Mouse (Mus musculus): Measurements from ENCODE around the gene 3110082J24Rik. TPM values are rescaled to one million over a fixed set of nuclear protein-coding genes. Genes with fewer than 3 reads are reported as not detected.

Gene 3110082J24Rik
- polyA plus RNA-seq, 1 experiment from 2014 or later: not detected

DNA sequence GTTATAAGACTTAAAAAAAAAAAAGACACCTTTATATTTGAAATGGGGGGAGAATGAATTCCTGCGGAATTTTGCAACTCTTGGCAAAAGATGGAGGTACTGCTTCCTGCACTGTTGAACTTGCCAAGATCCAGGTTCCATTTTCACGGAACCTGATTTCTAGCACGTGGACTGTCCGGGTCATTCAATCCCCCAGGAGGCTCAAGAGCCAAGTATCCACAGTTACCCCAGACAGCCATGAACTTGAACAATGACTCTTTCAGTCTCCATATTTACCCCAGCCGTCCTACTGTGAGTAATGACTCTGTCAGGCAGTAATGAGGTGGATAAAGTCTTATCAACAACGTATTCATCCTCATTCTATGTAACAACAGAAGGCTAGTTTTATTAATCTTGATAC is 40.6 kb upstream of the 3110082J24Rik start:
- H3K4me1 ChIP-seq (ENCODE audit: control insufficient read depth, insufficient read depth, low read length): peaks cover 10% of the 10 kb centered on the region; the same call in 1 of the 2 replicates
- no peaks in the 10 kb centered on the region for H3K27me3 ChIP-seq (ENCODE audit: control insufficient read depth, insufficient read depth, low read length)
- no peak overlapping the region for H3K9ac ChIP-seq (ENCODE audit: low read length)
- WGBS: 87% methylated on average over 6 of the region's 6 CpGs
- no peaks in the 10 kb centered on the region for H3K9me3 ChIP-seq (replicated peaks; ENCODE audit: control insufficient read depth, low read length)
- no peak overlapping the region for H3K4me2 ChIP-seq (ENCODE audit: low read depth, low read length)
- no peak for ATAC-seq (replicated peaks; ENCODE audit: extremely low read depth, insufficient read depth, low FRiP score)
- peaks cover 38% of the 10 kb centered on the region for H3K36me3 ChIP-seq (ENCODE audit: control insufficient read depth, insufficient read depth)
- no peak overlapping the region for H3K27ac ChIP-seq (ENCODE audit: low read length)
- no peak overlapping the region for H3K4me3 ChIP-seq (ENCODE audit: low read length)

DNA sequence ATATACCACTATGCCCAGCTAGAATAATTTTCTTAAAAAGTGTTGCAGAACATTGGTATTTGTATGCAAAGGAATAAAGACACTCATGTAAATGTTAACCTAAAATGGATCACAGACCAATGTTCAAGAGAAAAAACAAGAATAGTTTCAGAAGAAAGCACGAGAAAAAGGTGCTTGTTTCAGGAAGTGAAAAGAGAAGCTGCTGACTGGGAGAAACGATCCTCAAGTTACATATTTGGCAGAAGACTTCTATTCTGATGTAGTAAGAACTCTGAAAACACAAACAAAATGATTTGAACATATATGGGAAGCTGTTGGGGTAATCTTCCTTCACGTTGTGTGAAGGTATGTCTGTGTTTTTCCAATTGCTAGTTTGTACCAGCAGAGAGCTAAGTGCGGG is 32.3 kb upstream of the 3110082J24Rik start:
- no peak overlapping the region for H3K4me2 ChIP-seq (ENCODE audit: low read depth, low read length)
- H3K4me1 ChIP-seq (ENCODE audit: control insufficient read depth, insufficient read depth, low read length): no peaks in the 10 kb centered on the region
- no peak overlapping the region for H3K4me3 ChIP-seq (ENCODE audit: low read length)
- no peak overlapping the region for H3K27ac ChIP-seq (ENCODE audit: low read length)
- H3K9ac ChIP-seq (ENCODE audit: low read length): no peak overlapping the region
- no peak for ATAC-seq (replicated peaks; ENCODE audit: extremely low read depth, insufficient read depth, low FRiP score)
- H3K36me3 ChIP-seq (ENCODE audit: control insufficient read depth, insufficient read depth): peaks cover 63% of the 10 kb centered on the region
- H3K27me3 ChIP-seq (ENCODE audit: control insufficient read depth, insufficient read depth, low read length): no peaks in the 10 kb centered on the region
- 92% methylated on average over 4 of the region's 4 CpGs for WGBS
- H3K9me3 ChIP-seq (replicated peaks; ENCODE audit: control insufficient read depth, low read length): no peaks in the 10 kb centered on the region

DNA sequence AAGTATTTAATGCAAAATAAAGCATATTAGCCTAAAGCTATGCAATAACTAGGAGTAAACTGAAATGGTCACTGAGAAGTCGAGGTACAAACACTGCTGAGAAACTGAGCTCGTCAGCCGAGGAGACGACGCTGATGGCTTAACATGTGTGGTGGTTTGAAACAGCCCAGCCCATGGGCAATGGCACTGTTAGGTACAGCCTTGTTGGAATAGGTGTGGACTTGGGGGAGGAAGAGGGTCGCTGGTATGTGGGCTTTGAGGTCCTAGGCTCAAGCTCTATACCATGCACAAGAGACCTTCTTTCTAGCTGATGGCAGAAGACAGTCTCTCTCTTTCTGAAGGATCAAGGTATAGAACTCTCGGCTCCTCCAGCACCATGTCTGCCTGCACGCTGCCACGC is 31.4 kb upstream of the 3110082J24Rik start:
- WGBS: 88% methylated on average over 9 of the region's 9 CpGs
- no peaks in the 10 kb centered on the region for H3K4me1 ChIP-seq (ENCODE audit: control insufficient read depth, insufficient read depth, low read length)
- no peak overlapping the region for H3K4me3 ChIP-seq (ENCODE audit: low read length)
- no peak overlapping the region for H3K27ac ChIP-seq (ENCODE audit: low read length)
- H3K27me3 ChIP-seq (ENCODE audit: control insufficient read depth, insufficient read depth, low read length): no peaks in the 10 kb centered on the region
- H3K4me2 ChIP-seq (ENCODE audit: low read depth, low read length): no peak overlapping the region
- H3K36me3 ChIP-seq (ENCODE audit: control insufficient read depth, insufficient read depth): peaks cover 63% of the 10 kb centered on the region
- no peak overlapping the region for H3K9ac ChIP-seq (ENCODE audit: low read length)
- ATAC-seq (replicated peaks; ENCODE audit: extremely low read depth, insufficient read depth, low FRiP score): no peak
- no peaks in the 10 kb centered on the region for H3K9me3 ChIP-seq (replicated peaks; ENCODE audit: control insufficient read depth, low read length)

DNA sequence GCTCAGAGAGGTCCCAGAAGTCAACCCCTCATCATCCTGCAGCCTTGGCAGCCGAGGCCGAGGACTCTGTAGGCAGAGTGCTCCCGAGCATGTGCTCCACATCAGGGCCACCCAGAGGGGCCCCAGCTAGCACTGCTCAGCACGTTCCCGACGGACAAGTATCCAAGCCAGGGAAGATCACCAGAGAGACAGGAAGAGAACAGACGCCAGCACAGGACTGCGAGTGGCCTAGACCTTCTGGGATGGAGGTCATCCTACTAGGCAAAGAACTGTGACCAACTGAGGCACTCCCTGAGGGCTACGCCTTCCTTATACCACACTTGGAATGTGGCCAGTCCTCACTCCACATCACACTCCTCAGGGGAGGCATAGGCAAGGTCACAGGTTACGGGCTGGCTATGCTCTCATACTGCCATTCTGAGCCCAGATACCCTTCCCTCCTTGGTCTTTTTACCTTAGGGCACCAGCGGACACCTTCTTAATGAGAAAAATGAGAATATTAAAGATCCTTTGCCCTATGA is 29.9 kb upstream of the 3110082J24Rik start:
- Histone ChIP-seq H3K4me3 (ENCODE audit: low read length) (no peak overlapping the region), H3K9me3 (replicated peaks; ENCODE audit: control insufficient read depth, low read length) (no peaks in the 10 kb centered on the region), H3K4me1 (ENCODE audit: control insufficient read depth, insufficient read depth, low read length) (no peaks in the 10 kb centered on the region), H3K27ac (ENCODE audit: low read length) (no peak overlapping the region), H3K27me3 (ENCODE audit: control insufficient read depth, insufficient read depth, low read length) (no peaks in the 10 kb centered on the region), H3K4me2 (ENCODE audit: low read depth, low read length) (no peak overlapping the region), H3K36me3 (ENCODE audit: control insufficient read depth, insufficient read depth) (peaks cover 62% of the 10 kb centered on the region), H3K9ac (ENCODE audit: low read length) (no peak overlapping the region)
- ATAC-seq (replicated peaks; ENCODE audit: extremely low read depth, insufficient read depth, low FRiP score): no peak
- WGBS: 85% methylated on average over 11 of the region's 11 CpGs

DNA sequence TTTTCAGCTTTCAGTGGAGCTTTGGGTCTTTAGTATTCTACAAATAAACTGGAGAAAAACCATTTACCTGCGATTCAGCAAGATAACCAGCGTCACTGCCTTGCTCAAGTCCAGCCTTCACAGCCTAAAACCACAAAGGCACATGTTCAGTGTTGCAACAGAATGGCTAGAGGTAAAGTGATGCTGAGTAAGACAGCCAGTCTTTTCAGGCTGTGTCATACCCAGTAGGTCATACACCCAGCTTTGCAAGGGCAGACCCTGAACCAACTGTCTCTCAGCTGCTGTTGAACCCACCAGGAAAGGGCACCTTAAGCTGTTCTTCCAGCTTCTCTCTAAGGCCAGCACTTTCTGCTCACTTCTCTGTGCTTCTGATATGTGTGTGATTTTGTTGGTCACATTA is 26.3 kb upstream of the 3110082J24Rik start:
- Histone ChIP-seq H3K36me3 (ENCODE audit: control insufficient read depth, insufficient read depth) (peaks cover 65% of the 10 kb centered on the region), H3K4me2 (ENCODE audit: low read depth, low read length) (no peak overlapping the region), H3K4me1 (ENCODE audit: control insufficient read depth, insufficient read depth, low read length) (no peaks in the 10 kb centered on the region), H3K27me3 (ENCODE audit: control insufficient read depth, insufficient read depth, low read length) (no peaks in the 10 kb centered on the region), H3K9ac (ENCODE audit: low read length) (no peak overlapping the region), H3K9me3 (replicated peaks; ENCODE audit: control insufficient read depth, low read length) (no peaks in the 10 kb centered on the region), H3K27ac (ENCODE audit: low read length) (no peak overlapping the region), H3K4me3 (ENCODE audit: low read length) (no peak overlapping the region)
- 95% methylated on average over 2 of the region's 2 CpGs for WGBS
- no peak for ATAC-seq (replicated peaks; ENCODE audit: extremely low read depth, insufficient read depth, low FRiP score)

DNA sequence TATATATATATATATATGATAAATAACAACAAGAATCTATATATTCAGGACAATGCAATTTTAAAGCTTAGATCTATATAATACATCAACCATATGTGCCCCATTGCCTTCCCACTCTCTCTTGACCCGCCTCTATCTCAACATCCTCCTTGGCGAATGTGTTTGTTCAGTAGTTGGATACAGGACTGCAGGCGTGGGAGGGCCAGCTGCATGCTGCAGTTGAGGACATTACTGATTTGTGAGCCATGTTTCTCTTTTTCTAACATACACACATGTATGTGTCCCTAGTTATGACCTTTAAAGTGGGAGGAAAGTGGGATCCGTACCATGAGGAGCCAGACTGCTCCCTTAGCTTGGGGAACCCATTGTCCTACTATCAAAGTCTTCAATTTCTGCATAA is 25.4 kb upstream of the 3110082J24Rik start:
- H3K4me2 ChIP-seq (ENCODE audit: low read depth, low read length): no peak overlapping the region
- H3K4me1 ChIP-seq (ENCODE audit: control insufficient read depth, insufficient read depth, low read length): no peaks in the 10 kb centered on the region
- H3K36me3 ChIP-seq (ENCODE audit: control insufficient read depth, insufficient read depth): peaks cover 69% of the 10 kb centered on the region
- H3K9ac ChIP-seq (ENCODE audit: low read length): no peak overlapping the region
- no peak overlapping the region for H3K27ac ChIP-seq (ENCODE audit: low read length)
- WGBS: 91% methylated on average over 4 of the region's 4 CpGs
- H3K27me3 ChIP-seq (ENCODE audit: control insufficient read depth, insufficient read depth, low read length): no peaks in the 10 kb centered on the region
- H3K9me3 ChIP-seq (replicated peaks; ENCODE audit: control insufficient read depth, low read length): no peaks in the 10 kb centered on the region
- H3K4me3 ChIP-seq (ENCODE audit: low read length): no peak overlapping the region
- no peak for ATAC-seq (replicated peaks; ENCODE audit: extremely low read depth, insufficient read depth, low FRiP score)

DNA sequence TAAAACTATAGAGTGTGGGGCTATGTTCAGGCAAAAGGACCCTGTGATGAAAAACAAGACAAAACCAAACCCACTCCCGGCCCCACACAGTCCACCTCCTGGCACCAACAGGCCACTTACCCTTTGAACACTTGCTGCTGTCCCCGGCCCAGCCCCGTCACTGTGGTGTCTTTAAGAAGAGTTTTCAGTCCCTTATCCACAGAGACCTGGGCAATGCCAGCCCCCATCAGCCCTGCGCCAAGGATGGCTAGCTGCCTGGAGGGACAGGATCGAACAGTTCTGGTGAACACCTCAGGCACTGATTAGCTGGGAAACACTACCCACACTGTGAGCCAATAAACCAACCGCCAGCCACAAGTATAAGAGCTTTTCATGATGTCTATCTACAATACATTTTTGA is 22.8 kb upstream of the 3110082J24Rik start:
- WGBS: 93% methylated on average over 6 of the region's 6 CpGs
- H3K9me3 ChIP-seq (replicated peaks; ENCODE audit: control insufficient read depth, low read length): no peaks in the 10 kb centered on the region
- no peak for ATAC-seq (replicated peaks; ENCODE audit: extremely low read depth, insufficient read depth, low FRiP score)
- no peak overlapping the region for H3K4me3 ChIP-seq (ENCODE audit: low read length)
- no peak overlapping the region for H3K27ac ChIP-seq (ENCODE audit: low read length)
- no peaks in the 10 kb centered on the region for H3K27me3 ChIP-seq (ENCODE audit: control insufficient read depth, insufficient read depth, low read length)
- H3K4me1 ChIP-seq (ENCODE audit: control insufficient read depth, insufficient read depth, low read length): no peaks in the 10 kb centered on the region
- no peak overlapping the region for H3K4me2 ChIP-seq (ENCODE audit: low read depth, low read length)
- H3K36me3 ChIP-seq (ENCODE audit: control insufficient read depth, insufficient read depth): peaks cover 76% of the 10 kb centered on the region
- no peak overlapping the region for H3K9ac ChIP-seq (ENCODE audit: low read length)

DNA sequence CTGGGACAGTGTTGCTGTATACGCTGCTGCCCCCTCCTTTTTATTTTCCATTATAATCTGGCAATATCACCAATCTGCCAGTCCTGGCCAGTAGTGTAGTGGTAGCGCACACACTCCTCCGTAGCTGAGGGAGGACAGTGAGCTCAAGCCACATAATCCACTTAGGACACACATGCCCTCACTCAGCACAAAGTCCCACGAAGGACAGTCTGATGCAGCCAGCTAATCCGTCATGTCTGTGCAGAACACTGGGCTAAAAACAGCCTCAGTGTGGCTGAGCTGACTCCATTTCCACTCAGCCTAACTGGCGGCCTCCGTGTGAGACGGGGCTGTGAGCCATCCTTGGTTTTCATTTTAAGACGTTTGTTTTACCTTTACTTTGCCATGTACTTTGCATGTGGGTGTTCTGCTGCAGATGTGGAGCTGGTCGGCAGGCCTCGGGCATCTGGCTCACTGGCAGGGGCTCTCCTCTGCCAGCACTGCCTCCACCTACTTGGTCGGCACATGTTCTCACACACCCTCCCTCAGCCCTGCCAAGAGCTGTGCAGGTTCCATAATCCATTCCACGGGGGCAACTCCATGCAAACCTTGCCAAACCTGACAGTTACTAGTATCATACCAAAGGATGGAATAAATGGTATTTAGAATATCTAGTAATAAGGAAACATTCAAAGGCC is 22.2 kb upstream of the 3110082J24Rik start:
- H3K9me3 ChIP-seq (replicated peaks; ENCODE audit: control insufficient read depth, low read length): no peaks in the 10 kb centered on the region
- ATAC-seq (replicated peaks; ENCODE audit: extremely low read depth, insufficient read depth, low FRiP score): no peak
- H3K4me3 ChIP-seq (ENCODE audit: low read length): no peak overlapping the region
- H3K36me3 ChIP-seq (ENCODE audit: control insufficient read depth, insufficient read depth): peaks cover 76% of the 10 kb centered on the region
- no peak overlapping the region for H3K9ac ChIP-seq (ENCODE audit: low read length)
- H3K27me3 ChIP-seq (ENCODE audit: control insufficient read depth, insufficient read depth, low read length): no peaks in the 10 kb centered on the region
- H3K27ac ChIP-seq (ENCODE audit: low read length): no peak overlapping the region
- H3K4me1 ChIP-seq (ENCODE audit: control insufficient read depth, insufficient read depth, low read length): no peaks in the 10 kb centered on the region
- WGBS: 89% methylated on average over 13 of the region's 13 CpGs
- no peak overlapping the region for H3K4me2 ChIP-seq (ENCODE audit: low read depth, low read length)

DNA sequence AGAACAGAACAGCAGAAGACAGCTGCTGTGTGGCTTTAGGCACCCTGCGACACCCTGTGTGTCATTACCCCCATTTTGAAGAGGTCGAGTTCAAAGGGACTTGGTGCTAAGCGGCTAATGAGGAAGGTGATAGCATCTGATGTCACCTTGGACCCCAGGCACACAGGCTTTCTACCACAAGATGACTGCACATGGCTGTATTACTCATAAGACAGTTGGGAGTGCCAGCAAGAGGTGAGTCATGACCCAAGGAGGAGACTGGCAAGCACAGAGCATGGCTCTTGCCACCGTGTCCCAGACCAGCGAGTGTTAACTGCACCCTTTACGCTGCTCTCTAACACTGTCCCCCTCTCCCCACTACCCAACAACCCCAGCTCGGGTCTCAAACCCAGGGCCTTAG is 20.9 kb upstream of the 3110082J24Rik start:
- Histone ChIP-seq H3K36me3 (ENCODE audit: control insufficient read depth, insufficient read depth) (peaks cover 78% of the 10 kb centered on the region), H3K4me3 (ENCODE audit: low read length) (no peak overlapping the region), H3K4me2 (ENCODE audit: low read depth, low read length) (no peak overlapping the region), H3K9me3 (replicated peaks; ENCODE audit: control insufficient read depth, low read length) (no peaks in the 10 kb centered on the region), H3K27ac (ENCODE audit: low read length) (no peak overlapping the region), H3K27me3 (ENCODE audit: control insufficient read depth, insufficient read depth, low read length) (no peaks in the 10 kb centered on the region), H3K4me1 (ENCODE audit: control insufficient read depth, insufficient read depth, low read length) (no peaks in the 10 kb centered on the region), H3K9ac (ENCODE audit: low read length) (no peak overlapping the region)
- WGBS: 79% methylated on average over 7 of the region's 7 CpGs
- ATAC-seq (replicated peaks; ENCODE audit: extremely low read depth, insufficient read depth, low FRiP score): no peak

Measured in heart, embryonic 16.5 days (tissue).